Mouse (Mus musculus) limb, embryonic 12.5 days (tissue): Measurements from ENCODE around the gene Cmtm7. TPM values are rescaled to one million over a fixed set of nuclear protein-coding genes. Genes with fewer than 3 reads are reported as not detected.

Experiments
- ATAC-seq: fragments of 200-750 bp; cut with Nextera tagmentation; 2 replicates; pipeline ENCODE4 v1.8.0; 2017; ENCODE audit warnings: low read depth, moderate TSS enrichment; ENCODE audit not compliant: insufficient number of reproducible peaks, insufficient read depth, low FRiP score, low TSS enrichment
- H3K27ac ChIP-seq: fragments of 300-500 bp; sonication (generic); 2 replicates; pipeline ENCODE4 v1.5.1; 2016; ENCODE audit warnings: mild to moderate bottlenecking, moderate library complexity
- H3K27me3 ChIP-seq: fragments of 300-500 bp; sonication (generic); 2 replicates; pipeline ENCODE4 v1.6.1; 2016; ENCODE audit warnings: mild to moderate bottlenecking, moderate library complexity
- H3K36me3 ChIP-seq: fragments of 300-500 bp; sonication (generic); 2 replicates; pipeline ENCODE4 v1.6.1; 2016; ENCODE audit warnings: mild to moderate bottlenecking, moderate library complexity
- H3K4me1 ChIP-seq: fragments of 300-500 bp; sonication (generic); replicated peaks from 2 replicates; pipeline ENCODE4 v1.6.1; 2016
- H3K4me2 ChIP-seq: fragments of 300-500 bp; sonication (generic); 2 replicates; pipeline ENCODE4 v1.6.1; 2016; ENCODE audit warnings: mild to moderate bottlenecking, moderate library complexity
- H3K4me3 ChIP-seq: fragments of 300-500 bp; sonication (generic); replicated peaks from 2 replicates; pipeline ENCODE4 v1.5.1; 2016; ENCODE audit warnings: mild to moderate bottlenecking
- H3K9ac ChIP-seq: fragments of 300-500 bp; sonication (generic); replicated peaks from 2 replicates; pipeline ENCODE4 v1.6.1; 2016; ENCODE audit warnings: mild to moderate bottlenecking, moderate library complexity
- H3K9me3 ChIP-seq: fragments of 300-500 bp; sonication (generic); 2 replicates; pipeline ENCODE4 v1.6.1; 2016; ENCODE audit warnings: mild to moderate bottlenecking, moderate library complexity
- WGBS: fragments of 180-500 bp; shearing (Covaris S2); methylation state at CpG from one replicate; pipeline ENCODE4 v1.1.7; 2016; 5-methylcytosine and 5-hydroxymethylcytosine counted together
- polyA plus RNA-seq: library from polyadenylated mRNA; unstranded; fragments of >200 nt; fragmentation: Nextera tagmentation; extraction: Ambion mirVana; gene quantifications from 2 replicates; pipeline ENCODE4 v1.2.1, GENCODE M21; 2016

Gene Cmtm7
- polyA plus RNA-seq, 1 experiment from 2014 or later, result 80.9 TPM

DNA sequence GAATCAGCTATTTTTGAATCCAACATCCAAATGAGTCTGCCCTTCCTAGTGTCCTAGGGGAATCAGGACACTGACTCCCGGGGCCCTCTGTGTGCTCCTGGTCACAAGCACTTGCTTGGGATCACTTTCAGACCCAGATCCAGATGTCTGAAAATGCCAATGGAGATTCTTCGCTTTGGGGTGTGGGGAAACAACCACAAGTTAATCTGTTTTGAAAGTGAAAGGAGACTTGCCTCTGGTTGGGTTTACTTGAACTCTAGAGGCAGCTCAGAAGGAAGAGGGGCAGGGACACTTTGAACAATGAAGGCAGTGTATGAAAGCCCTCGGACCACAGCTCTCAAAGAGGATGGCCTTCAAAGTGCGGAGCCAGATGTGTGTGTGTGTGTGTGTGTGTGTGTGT lies 12.8 kb upstream of the Cmtm7 start:
- no peak overlapping the region for H3K4me2 ChIP-seq
- ATAC-seq, result no peak
- H3K4me1 ChIP-seq, result peaks cover 6% of the 10 kb centered on the region; the same call in 1 of the 2 replicates
- no peaks in the 10 kb centered on the region; the same call in 1 of the 2 replicates for H3K27me3 ChIP-seq
- no peak overlapping the region for H3K27ac ChIP-seq
- H3K9me3 ChIP-seq, result no peaks in the 10 kb centered on the region
- H3K4me3 ChIP-seq, result no peak overlapping the region
- no peaks in the 10 kb centered on the region for H3K36me3 ChIP-seq
- WGBS, result 69% methylated on average over 4 of the region's 4 CpGs
- no peak overlapping the region for H3K9ac ChIP-seq

DNA sequence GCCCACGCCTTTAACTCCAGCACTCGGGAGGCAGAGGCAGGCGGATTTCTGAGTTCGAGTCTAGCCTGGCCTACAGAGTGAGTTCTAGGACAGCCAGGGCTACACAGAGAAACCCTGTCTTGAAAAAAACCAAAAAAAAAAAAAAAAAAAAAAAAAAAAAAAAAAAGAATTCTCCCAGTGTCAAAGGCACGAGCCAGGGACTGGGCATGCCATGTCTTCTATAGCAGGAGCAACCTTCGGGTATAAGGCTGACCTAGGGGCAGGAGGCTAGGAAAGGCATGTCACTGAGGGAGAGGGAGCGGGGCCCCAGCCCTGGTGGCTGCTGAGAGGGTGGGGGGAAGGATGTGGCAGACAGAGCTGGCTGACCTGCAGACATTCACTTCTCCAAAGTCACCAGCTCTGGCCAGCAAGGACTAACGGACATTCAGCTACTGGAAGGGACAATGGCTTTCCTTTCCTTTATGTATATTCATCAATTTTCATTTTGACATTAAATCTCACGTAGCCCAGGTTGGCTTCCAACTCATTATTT lies 12.2 kb upstream of the Cmtm7 start:
- Histone ChIP-seq H3K9ac (no peak overlapping the region), H3K4me3 (no peak overlapping the region), H3K36me3 (no peaks in the 10 kb centered on the region), H3K27me3 (no peaks in the 10 kb centered on the region; the same call in 1 of the 2 replicates), H3K4me1 (peaks cover 6% of the 10 kb centered on the region; the same call in 1 of the 2 replicates), H3K4me2 (no peak overlapping the region), H3K9me3 (no peaks in the 10 kb centered on the region), H3K27ac (no peak overlapping the region)
- ATAC-seq, result no peak
- WGBS, result 81% methylated on average over 9 of the region's 9 CpGs

DNA sequence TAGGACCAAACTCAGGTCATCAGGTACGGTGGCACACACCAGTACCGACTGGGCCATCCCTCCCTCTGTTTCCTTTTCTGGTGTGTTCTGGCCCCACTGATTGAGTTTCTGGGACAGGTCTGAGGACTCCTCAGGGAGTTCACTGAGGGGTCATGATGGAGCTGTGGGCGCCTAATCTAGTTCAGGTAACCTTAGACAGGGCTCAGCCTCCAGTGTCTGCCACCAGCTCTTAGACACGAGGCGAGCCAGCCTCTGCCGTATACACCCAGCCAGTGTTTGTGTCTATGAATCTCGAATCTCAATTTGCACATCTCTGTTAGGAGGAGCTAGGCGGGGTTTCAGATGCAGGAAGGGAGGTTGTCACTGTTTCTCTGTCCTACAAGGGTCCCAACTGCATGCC lies 8.3 kb upstream of the Cmtm7 start:
- ATAC-seq, result no peak
- H3K9ac ChIP-seq, result no peak overlapping the region
- no peak overlapping the region for H3K4me3 ChIP-seq
- H3K4me2 ChIP-seq, result no peak overlapping the region
- H3K27me3 ChIP-seq, result no peaks in the 10 kb centered on the region
- no peak overlapping the region for H3K27ac ChIP-seq
- peaks cover 5% of the 10 kb centered on the region; the same call in 1 of the 2 replicates for H3K4me1 ChIP-seq
- no peaks in the 10 kb centered on the region for H3K9me3 ChIP-seq
- H3K36me3 ChIP-seq, result no peaks in the 10 kb centered on the region
- WGBS, result 82% methylated on average over 8 of the region's 8 CpGs

DNA sequence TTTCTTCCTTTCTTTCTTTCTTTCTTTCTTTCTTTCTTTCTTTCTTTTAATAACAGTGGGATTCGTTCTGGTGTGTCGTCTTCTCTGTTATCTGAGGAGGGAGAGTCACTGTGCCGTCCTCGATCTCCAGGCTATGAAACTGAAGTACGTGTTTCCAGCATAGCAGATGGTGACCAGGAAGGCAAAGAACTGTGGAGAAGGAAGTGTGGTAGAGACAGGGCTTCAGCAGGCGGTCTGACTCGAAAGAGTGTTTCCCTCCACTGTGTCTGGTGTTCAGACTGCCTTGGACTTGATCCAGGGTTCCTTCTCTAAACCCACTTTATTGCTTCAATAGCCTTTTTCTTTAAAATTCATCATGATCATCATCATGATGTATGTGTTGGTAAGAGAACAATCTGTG lies 7.9 kb upstream of the Cmtm7 start:
- Histone ChIP-seq H3K36me3 (no peaks in the 10 kb centered on the region), H3K9me3 (no peaks in the 10 kb centered on the region), H3K4me1 (peaks cover 5% of the 10 kb centered on the region; the same call in 1 of the 2 replicates), H3K27ac (no peak overlapping the region), H3K4me2 (no peak overlapping the region), H3K9ac (no peak overlapping the region), H3K4me3 (no peak overlapping the region), H3K27me3 (no peaks in the 10 kb centered on the region)
- ATAC-seq, result no peak
- 80% methylated on average over 7 of the region's 7 CpGs for WGBS

DNA sequence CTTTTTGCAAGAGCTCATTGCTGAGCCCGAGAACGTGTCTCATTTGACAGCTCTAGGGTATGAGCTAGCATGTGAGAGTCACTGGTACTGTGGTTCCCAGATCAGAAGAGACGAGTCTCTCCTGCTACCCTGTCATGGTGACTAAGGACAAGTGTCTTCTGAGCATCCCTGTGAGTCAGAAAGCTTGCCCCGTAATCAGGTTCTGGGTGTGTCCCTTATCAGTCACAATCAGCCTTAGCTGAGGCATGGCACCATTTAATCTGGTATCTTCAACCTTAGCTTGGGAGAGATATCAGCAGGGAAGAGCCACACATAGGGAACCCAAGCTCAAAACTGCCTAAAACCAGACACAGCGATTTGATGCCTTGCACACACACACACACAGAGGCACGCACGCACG lies 7.0 kb upstream of the Cmtm7 start:
- Histone ChIP-seq H3K27ac (no peak overlapping the region), H3K9me3 (no peaks in the 10 kb centered on the region), H3K4me1 (peaks cover 5% of the 10 kb centered on the region; the same call in 1 of the 2 replicates), H3K36me3 (no peaks in the 10 kb centered on the region), H3K4me3 (no peak overlapping the region), H3K9ac (no peak overlapping the region), H3K4me2 (no peak overlapping the region), H3K27me3 (no peaks in the 10 kb centered on the region)
- no peak for ATAC-seq
- 84% methylated on average over 8 of the region's 8 CpGs for WGBS

DNA sequence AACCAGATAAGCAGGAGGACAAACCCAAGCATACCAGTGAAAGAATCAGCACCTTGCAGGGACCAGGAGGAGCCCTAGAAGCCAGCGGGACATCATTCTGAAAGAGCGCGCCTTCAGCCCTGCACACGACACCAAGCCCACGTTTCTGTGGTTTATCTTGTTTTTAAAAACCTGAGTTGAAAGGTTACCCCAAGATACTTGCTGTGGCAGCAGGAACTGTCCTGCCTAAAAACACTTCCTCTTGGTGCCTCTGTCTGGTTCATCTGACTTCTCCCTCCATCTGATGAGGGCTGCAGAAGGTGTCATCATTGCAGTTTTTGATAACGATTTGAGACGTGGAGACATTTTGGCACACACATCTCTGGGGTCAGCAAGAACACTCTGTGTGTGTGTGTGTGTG lies 6.1 kb upstream of the Cmtm7 start:
- Histone ChIP-seq H3K4me2 (no peak overlapping the region), H3K9me3 (no peaks in the 10 kb centered on the region), H3K9ac (no peak overlapping the region), H3K4me3 (no peak overlapping the region), H3K4me1 (peaks cover 5% of the 10 kb centered on the region; the same call in 1 of the 2 replicates), H3K27ac (no peak overlapping the region), H3K36me3 (no peaks in the 10 kb centered on the region), H3K27me3 (no peaks in the 10 kb centered on the region)
- ATAC-seq, result no peak
- 92% methylated on average over 7 of the region's 7 CpGs for WGBS

DNA sequence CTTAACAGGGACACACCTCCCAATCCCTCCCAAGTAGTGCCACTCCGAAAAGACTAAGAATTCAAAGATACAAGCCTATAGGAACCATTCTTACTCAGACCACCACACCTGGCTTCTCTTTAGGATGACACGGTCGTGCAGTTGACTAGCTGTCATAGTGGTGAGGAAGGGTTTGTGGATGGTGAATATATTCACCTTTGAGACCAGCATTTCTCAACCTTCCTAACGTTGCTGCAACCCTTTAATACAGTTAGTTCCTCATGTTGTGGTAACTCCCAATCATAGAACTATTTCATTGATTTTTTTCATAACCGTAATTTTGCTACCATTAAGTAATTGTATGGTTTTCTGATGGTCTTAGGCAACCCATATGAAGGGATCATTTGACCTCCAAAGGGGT lies 5.5 kb upstream of the Cmtm7 start:
- H3K27ac ChIP-seq, result no peak overlapping the region
- no peaks in the 10 kb centered on the region for H3K9me3 ChIP-seq
- no peak overlapping the region for H3K4me2 ChIP-seq
- no peak for ATAC-seq
- no peaks in the 10 kb centered on the region for H3K36me3 ChIP-seq
- 95% methylated on average over 5 of the region's 5 CpGs for WGBS
- H3K4me3 ChIP-seq, result no peak overlapping the region
- peaks cover 5% of the 10 kb centered on the region; the same call in 1 of the 2 replicates for H3K4me1 ChIP-seq
- H3K27me3 ChIP-seq, result no peaks in the 10 kb centered on the region
- no peak overlapping the region for H3K9ac ChIP-seq

DNA sequence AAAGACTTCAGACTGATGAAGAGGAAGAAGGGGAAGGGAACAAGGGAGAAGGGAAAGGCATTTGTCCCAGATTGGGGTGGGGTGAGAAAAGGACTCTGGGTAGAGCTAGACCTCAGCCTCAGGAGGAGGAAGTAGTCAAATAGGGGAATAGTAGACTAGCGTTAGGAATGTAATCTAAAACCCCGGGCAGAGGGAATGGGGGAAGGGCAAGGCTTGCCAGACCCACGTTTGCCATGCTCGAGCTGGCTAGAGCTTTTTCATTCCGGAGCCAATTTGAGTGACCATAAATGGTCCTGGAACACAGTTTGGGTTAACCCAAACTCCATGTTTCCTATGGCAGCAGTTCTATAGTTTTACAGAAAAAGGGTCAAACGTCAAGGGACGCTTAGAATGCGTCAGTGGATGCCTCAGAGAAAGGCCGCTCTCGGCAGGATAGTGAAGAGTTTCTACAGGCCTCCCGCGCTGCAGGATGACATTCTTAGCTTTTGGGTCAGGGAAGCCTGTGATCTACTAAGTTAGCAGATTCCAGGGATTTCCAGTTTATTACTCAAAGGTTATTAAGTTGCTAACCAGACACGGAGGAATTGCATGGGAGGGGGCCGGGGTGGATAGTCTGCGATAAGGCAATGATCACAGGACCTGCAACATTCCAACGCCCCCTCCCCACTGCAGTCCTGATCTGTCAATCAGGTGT lies 3.9 kb upstream of the Cmtm7 start:
- peak overlapping the region; percentile 64 for H3K27ac ChIP-seq
- peak overlapping the region; percentile 9; the same call in 1 of the 2 replicates for H3K4me2 ChIP-seq
- no peak overlapping the region for H3K9ac ChIP-seq
- H3K27me3 ChIP-seq, result no peaks in the 10 kb centered on the region
- H3K4me1 ChIP-seq, result peaks cover 7% of the 10 kb centered on the region
- 12% methylated on average over 16 of the region's 16 CpGs for WGBS
- no peaks in the 10 kb centered on the region for H3K36me3 ChIP-seq
- ATAC-seq, result no peak
- H3K4me3 ChIP-seq, result no peak overlapping the region
- no peaks in the 10 kb centered on the region for H3K9me3 ChIP-seq

DNA sequence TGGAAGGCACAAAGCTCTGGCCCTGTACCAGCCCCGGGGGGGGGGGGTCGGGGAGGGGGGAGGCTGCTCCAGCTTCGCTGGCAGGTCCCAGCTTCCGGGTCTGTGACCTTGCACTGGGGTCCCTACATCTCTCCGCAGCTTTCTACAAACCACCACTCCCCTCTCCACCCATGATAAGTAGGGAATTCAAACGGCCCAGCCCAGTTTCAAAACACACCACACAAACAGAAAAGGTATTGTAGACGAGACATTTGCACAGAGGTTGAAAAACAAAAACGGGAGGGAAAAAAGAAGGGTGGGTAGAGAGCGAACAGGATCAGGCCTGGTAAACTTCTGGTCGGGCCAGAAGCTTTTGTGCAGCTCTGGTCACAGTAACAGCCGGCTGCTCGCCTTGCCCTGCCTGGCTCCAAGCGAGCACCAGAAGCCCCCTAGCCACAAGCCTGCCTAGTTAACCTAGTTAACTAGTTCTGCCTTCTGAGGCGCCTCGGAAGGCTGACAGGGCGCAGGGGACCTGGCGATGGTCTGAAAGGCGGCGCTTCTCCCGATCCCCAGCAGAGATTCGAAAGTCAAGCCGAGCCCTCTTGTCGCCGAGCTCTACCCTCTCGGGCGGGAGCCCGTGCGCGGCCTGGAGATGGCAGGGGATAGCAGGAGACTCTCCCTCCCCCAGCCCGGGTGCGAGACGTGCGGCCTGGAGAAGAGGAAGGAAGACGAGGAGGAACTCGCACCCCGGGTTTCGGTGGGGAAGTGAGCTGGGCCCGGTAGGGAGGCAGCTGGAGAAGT lies 720 bp downstream of the Cmtm7 start:
- under 1% methylated on average over 37 of the region's 38 CpGs for WGBS
- Histone ChIP-seq H3K4me2 (peak overlapping the region; percentile 89), H3K9me3 (no peaks in the 10 kb centered on the region), H3K27ac (peak overlapping the region; percentile 85), H3K27me3 (no peaks in the 10 kb centered on the region), H3K4me1 (peaks cover 24% of the 10 kb centered on the region), H3K4me3 (peak overlapping the region; percentile 69), H3K36me3 (no peaks in the 10 kb centered on the region), H3K9ac (peak overlapping the region; percentile 87)
- peak; percentile 32 for ATAC-seq

DNA sequence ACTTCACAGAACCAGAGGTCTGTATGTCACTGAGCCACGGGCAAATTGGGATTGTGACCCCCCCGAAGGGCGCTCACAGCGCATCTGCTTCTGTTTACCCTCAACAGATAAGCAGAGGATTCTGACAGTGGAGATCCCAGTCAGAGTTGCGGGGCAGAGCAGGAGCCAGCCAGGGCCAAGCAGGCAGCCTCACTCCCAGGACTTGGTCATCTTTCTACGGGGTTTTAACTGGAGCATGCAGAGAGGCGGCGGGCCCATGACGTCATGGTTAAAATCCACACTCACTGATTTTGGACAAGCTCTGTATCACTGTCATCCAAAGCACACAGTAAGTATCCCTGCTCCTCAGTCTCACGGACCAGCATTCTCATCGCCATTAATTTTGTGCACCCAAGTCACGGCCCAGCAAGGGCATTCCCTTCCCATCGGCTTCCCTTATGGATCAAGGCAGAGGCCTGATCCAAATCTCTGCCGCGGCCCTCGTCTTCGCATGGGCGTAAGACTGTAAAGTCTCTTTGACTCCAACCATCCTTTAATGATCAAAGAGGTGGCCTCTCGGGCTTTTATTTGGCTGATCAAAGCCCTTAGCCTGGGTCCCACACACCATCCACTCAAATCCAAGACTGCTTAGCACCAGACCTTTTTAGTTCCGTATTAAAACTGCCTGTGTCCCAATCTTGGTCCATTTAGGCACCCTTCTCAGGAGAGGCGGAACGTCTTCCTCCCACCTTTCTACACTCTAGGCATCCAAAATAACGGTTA lies 1.5 kb downstream of the Cmtm7 start:
- 20% methylated on average over 23 of the region's 23 CpGs for WGBS
- H3K9me3 ChIP-seq, result no peaks in the 10 kb centered on the region
- H3K4me2 ChIP-seq, result peak overlapping the region; percentile 89
- no peaks in the 10 kb centered on the region for H3K36me3 ChIP-seq
- peak overlapping the region; percentile 87 for H3K9ac ChIP-seq
- no peak for ATAC-seq
- H3K4me3 ChIP-seq, result peak overlapping the region; percentile 69
- no peaks in the 10 kb centered on the region for H3K27me3 ChIP-seq
- H3K4me1 ChIP-seq, result peaks cover 26% of the 10 kb centered on the region
- H3K27ac ChIP-seq, result peak overlapping the region; percentile 85; the same call in 1 of the 2 replicates

DNA sequence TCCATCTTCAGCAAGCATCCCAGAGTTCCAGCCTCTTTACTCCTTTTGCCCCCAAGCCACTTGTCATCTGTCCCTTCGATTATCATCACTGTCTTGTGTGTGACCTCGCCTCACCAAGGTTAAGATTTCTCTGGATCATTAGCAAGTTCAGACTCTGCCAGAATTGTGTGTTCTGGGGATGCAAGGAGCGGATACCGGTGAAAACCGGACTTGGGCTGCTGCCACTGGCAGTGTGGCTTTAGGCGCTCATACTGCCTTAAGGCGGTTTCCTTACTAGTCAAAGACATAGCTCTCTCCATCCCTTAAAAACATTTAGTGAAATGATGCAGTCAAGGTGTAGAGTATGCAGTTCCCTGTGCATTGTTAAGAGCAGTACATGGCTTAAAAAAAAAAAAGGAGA lies 2.8 kb downstream of the Cmtm7 start:
- no peak overlapping the region for H3K9ac ChIP-seq
- no peak overlapping the region for H3K4me2 ChIP-seq
- no peaks in the 10 kb centered on the region for H3K9me3 ChIP-seq
- H3K4me3 ChIP-seq, result no peak overlapping the region
- no peak for ATAC-seq
- no peaks in the 10 kb centered on the region for H3K27me3 ChIP-seq
- H3K27ac ChIP-seq, result no peak overlapping the region
- H3K4me1 ChIP-seq, result peaks cover 28% of the 10 kb centered on the region
- 93% methylated on average over 7 of the region's 7 CpGs for WGBS
- H3K36me3 ChIP-seq, result no peaks in the 10 kb centered on the region
